Mouse (Mus musculus) kidney, postnatal 25 days (tissue): ENCODE measurements at regions not wholly inside any gene's neighbourhood (a gene's known extent, or its start where the extent isn't known, plus 50 kb on each side); places are given as distances from the start of the nearest gene placed in this dataset.

Source experiments
- DNase-seq, 2 experiments: peaks; one replicate each; pipeline ENCODE4 v3.0.0; 2021; ENCODE audit warnings: mixed read lengths in 2 of 2

DNA sequence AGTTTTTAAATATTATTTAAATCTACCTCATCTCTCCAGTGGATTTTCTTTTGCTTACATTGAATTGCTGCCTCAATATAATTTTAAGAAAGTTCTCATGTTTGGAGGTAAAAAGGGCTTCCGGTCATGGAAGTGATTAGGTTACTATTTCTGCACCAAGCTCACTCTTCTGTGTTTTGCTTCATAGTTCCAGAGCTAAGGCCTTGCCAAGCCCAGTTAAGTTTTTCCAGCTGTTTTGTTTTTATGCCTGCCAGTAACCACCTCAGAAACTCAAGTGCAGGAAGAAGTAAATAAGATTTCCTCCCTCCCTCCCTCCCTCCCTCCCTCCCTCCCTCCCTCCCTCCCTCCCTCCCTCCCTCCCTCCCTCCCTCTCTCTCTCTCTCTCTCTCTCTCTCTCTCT is 2466.1 kb downstream of the Poteg start:
- DNase-seq: no peak

DNA sequence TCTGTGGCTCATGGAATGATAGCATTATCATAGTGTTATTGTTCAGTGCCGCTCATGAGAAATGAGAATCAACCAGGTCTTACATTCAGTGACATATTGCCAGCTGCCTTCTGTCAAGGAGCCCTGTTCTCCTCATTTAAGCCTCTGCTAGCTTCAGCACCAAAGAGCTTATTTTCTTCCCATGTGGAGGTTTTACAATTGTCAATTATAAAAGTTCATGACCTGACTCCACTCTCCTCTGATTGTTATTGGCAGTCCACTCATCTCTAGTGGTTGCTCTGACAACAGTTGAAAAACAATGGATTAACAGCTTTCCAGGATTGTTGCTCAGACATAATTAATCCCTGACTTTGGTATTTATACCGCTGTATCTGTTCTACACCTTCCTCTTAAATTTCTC is 2473.0 kb downstream of the Poteg start:
- no peak for DNase-seq

DNA sequence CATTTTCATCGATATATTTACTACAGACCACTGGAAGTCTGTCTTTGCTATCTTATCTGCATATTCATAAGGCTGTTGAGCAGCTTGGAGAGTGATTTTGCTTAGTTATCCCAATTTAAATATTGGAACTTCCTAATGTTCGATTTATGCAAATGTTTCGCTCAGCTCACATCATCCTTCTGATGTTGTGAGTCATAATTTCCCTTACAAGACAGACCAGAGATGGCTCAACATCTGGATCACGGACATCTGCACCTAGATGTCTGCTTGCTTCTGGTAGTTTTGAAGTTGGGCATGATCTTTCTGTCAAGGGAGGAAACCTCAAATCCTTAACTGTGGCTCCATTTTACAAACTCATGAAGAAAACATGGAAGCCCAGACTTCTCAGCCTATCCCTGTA is 2480.8 kb downstream of the Poteg start:
- DNase-seq: no peak

DNA sequence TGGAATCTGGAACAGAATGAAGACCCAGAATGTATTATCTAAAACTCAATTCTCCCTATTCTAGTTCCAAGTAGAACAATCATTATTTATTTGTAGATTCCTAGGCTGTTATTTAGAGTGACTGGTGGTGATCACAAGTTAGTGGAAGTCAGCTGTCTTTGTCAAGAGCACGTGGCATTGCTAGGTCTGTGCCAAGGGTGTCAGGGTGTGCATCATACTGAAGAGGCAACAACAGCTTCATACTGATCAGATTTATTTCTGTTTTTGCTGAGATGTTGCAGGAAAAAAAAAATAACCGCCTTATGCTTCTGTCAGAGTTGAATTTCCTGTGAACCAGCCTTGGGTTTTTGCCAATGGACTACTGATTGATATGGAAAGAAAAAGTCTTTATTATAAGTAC is 2513.9 kb downstream of the Poteg start:
- no peak for DNase-seq

DNA sequence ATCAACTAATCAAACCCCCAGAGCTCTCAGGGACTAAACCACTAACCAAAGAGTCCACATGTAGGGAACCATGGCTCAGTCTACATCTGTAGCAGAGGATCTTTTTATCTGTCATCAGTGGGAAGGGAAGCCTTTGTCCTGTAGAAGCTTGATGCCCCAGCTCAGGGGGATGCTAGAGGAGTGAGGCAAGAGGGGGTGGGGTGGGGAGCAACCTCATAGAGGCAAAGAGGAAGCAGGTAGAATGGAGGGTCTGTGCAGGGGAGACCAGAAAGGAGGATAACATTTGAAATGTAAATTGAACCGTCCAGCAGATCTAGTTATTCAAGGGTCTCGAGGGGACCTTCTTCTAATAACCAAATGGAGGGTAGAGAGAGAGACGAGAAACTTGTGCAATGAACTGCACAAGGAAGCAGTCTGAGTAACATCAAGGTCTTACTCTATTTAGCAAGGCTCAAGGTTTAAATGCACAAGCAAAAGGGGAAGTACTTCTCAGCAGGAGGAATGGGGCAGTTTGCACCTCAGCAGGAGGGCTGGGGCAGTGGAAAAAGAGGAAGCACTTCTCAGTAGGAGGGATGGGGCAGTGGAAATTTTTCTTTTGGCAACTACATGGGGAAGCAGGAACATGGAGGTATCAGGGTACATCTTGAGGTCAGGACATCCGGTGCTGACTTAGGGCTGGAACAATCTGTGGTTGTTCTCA is 2529.3 kb downstream of the Poteg start:
- DNase-seq: no peak

DNA sequence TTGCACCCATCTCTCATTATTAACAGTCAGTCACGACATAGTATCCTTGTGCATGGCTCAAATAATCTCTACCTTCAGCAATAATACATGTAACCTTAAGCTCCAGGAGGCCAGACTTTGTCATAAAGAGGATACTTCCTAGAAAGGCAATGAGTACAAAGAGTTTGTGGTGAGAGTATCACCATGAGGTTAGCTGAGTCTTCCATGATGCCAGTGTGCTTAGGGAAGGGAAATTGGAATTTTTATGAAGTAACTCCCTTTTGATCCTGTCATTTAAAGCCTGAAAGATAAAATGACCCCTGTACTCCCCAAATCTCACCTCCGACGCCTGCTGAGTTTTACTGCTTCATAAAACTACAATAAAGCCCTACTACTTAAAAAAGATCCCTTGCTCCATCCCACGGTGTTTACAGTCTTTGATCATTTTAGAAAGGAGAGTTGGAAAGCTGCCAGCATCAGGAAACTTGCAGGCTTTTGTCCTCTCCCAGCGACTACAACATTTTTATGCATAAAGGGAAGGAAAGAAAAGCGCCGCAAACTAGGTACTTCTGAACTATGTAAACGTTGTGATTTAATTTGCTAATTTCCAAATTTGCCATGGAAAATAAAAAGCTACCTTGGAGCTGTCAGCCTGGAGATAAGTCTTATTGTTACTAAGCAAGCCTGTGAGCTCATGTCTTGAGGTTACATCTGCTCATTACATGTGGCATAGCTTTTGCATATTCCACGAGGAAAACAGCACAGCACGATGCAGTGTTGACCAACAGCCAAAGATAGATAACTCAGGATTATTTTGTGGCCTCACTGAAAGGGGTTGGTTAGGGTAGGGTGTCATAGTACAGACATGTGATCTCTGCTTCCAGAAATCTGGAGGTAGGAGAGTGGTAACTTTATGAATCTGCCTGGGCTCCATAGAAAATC is 2531.4 kb downstream of the Poteg start:
- peak in 1 of 2 experiments; percentile 1 for DNase-seq

DNA sequence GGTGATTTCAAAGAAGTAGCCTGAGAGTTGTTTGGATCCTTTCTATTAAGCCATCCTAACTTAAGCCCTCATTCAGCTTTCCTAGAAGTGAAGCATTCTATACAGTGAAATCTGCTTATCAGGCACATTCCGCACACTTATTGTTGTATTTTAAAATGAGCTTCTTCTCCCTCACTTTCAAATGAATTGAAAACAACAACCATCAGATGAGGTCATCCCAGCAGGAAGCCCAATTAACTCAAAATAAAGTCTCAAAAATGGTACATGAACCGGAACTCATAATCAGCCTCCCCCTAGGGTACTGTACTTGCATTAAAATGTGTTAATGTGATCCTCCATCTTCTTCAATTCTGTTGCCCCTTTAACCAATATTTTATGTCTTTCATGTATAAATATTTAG is 2545.1 kb downstream of the Poteg start:
- DNase-seq: no peak

DNA sequence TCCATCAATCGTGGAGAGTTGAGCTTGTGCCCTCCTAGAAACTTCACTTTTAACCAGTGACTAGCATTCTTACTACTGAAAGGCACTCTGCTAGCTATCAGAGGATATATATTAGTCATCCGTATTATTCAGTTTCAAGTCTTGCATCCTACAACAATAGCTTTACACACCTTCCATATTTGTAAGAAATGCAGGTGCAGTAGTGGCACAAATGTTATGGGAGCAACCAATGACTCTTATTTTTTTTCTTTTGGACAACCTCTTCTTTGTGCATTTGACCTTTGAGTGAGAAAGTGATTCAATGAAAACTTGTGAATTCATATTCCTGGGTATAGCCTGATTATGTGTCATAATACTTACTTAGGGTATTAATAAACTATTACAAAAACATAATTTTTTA is 2551.9 kb downstream of the Poteg start:
- DNase-seq: no peak
